19 mouse cellular contexts compared by ENCODE assay signal in genomic region chr15:101325991-101326534, GRCm38 (mm10). TPM values are rescaled to one million over a fixed set of nuclear protein-coding genes. Genes with fewer than 3 reads are reported as not detected.
DNase-seq lines count a peak whose midpoint lies in the region; ATAC-seq and TF ChIP-seq lines count a peak whose summit lies in the region.
"Had no signal": no experiment of that assay in that cellular context is flagged by ENCODE, and none has a peak within 500 bp of the region (broad histone marks: within the 10 kb centered on the region; RNA-seq: fewer than 3 reads in every experiment).

No protein-coding gene starts in this region.

- peaks cover 33% of the 10 kb centered on the region for H3K4me1 ChIP-seq in lung, embryonic 15.5 days
- H3K4me1 ChIP-seq in liver, postnatal 0 days (ENCODE audit: insufficient read depth) = no peaks in the 10 kb centered on the region
- H3K4me1 ChIP-seq in forebrain, embryonic 10.5 days = peaks cover 18% of the 10 kb centered on the region
- H3K4me1 ChIP-seq: forebrain, embryonic 15.5 days had no signal

- H3K9ac ChIP-seq in lung, embryonic 15.5 days = no peak overlapping the region
- H3K9ac ChIP-seq in liver, postnatal 0 days (replicated peaks) = no peak overlapping the region
- H3K9ac ChIP-seq: forebrain, embryonic 15.5 days; hindbrain, embryonic 14.5 days; liver, embryonic 14.5 days had no signal

- no peaks in the 10 kb centered on the region for H3K36me3 ChIP-seq in lung, embryonic 15.5 days
- H3K36me3 ChIP-seq in liver, postnatal 0 days (replicated peaks; ENCODE audit: insufficient read depth, low read length) = no peaks in the 10 kb centered on the region
- H3K36me3 ChIP-seq in forebrain, embryonic 10.5 days (replicated peaks) = no peaks in the 10 kb centered on the region
- H3K36me3 ChIP-seq: forebrain, embryonic 15.5 days had no signal

- WGBS in lung, embryonic 15.5 days = 45% methylated on average over 10 of the region's 10 CpGs
- WGBS in liver, postnatal 0 days (ENCODE audit: insufficient replicate concordance) = 33% methylated on average over 10 of the region's 10 CpGs
- WGBS in forebrain, embryonic 10.5 days = 39% methylated on average over 10 of the region's 10 CpGs

- DNase-seq in embryo, embryonic 10 days (ENCODE audit: low spot score) = peak; percentile 29
- DNase-seq in embryo, embryonic 9.5 days (ENCODE audit: extremely low spot score) = no peak
- DNase-seq in lung, postnatal 36 days = no peak
- DNase-seq in R1 (ENCODE audit: low read depth, low spot score) = peak; percentile 97
- DNase-seq in liver, postnatal 0 days = peak; percentile 50
- DNase-seq in forebrain, embryonic 10.5 days (ENCODE audit: extremely low spot score, low spot score) = no peak
- DNase-seq in left cerebral cortex, adult 18-20 months (ENCODE audit: low spot score in 2 of 2) = no peak
- DNase-seq: adrenal gland, postnatal 10 days; cerebellum, postnatal 36 days; gastrocnemius, postnatal 14 days; kidney, adult 8-10 months; kidney, postnatal 4 days; retina, postnatal 1 day had no signal

- 0 out of 2 replicates have a peak overlapping the region, but pooled peaks have one; percentile 16 for H3K27ac ChIP-seq in lung, embryonic 15.5 days
- H3K27ac ChIP-seq in liver, postnatal 0 days (ENCODE audit: low read depth) = no peak overlapping the region
- H3K27ac ChIP-seq in forebrain, embryonic 10.5 days = no peak overlapping the region
- H3K27ac ChIP-seq: forebrain, embryonic 15.5 days; hindbrain, embryonic 14.5 days; liver, embryonic 14.5 days had no signal

- H3K9me3 ChIP-seq in lung, embryonic 15.5 days = no peaks in the 10 kb centered on the region
- H3K9me3 ChIP-seq in liver, postnatal 0 days (ENCODE audit: low read length) = no peaks in the 10 kb centered on the region
- H3K9me3 ChIP-seq in forebrain, embryonic 10.5 days = peaks cover 4% of the 10 kb centered on the region; the same call in 1 of the 2 replicates
- H3K9me3 ChIP-seq: forebrain, embryonic 15.5 days had no signal

- no peak overlapping the region for H3K4me3 ChIP-seq in lung, embryonic 15.5 days
- H3K4me3 ChIP-seq in liver, postnatal 0 days (ENCODE audit: low read depth, low read length) = no peak overlapping the region
- H3K4me3 ChIP-seq in forebrain, embryonic 10.5 days = no peak overlapping the region
- H3K4me3 ChIP-seq: forebrain, embryonic 15.5 days had no signal

- no peak overlapping the region for H3K4me2 ChIP-seq in lung, embryonic 15.5 days
- no peak overlapping the region for H3K4me2 ChIP-seq in liver, postnatal 0 days (ENCODE audit: low read depth, low read length)
- H3K4me2 ChIP-seq: forebrain, embryonic 15.5 days; hindbrain, embryonic 14.5 days had no signal

- H3K27me3 ChIP-seq in lung, embryonic 15.5 days = no peaks in the 10 kb centered on the region
- H3K27me3 ChIP-seq in liver, postnatal 0 days (ENCODE audit: insufficient read depth, low read length) = 0 out of 2 replicates have a peak, but pooled peaks cover 2% of the 10 kb centered on the region
- H3K27me3 ChIP-seq in forebrain, embryonic 10.5 days (ENCODE audit: poor library complexity, severe bottlenecking) = no peaks in the 10 kb centered on the region
- H3K27me3 ChIP-seq: forebrain, embryonic 15.5 days; Patski had no signal

- TF ChIP-seq EP300 in liver, postnatal 0 days (IDR thresholded peaks at IDR 0.05; ENCODE audit: low read depth) = no peak

- TF ChIP-seq CTCF in liver, postnatal 0 days (IDR thresholded peaks at IDR 0.05; ENCODE audit: low read depth) = no peak

- no peak for ATAC-seq in lung, embryonic 15.5 days (ENCODE audit: borderline replicate concordance, extremely low read depth, low FRiP score, low TSS enrichment)
- ATAC-seq in liver, postnatal 0 days = peak; percentile 35
- ATAC-seq: forebrain, embryonic 15.5 days; Patski had no signal

RNA-seq across cellular contexts. Expression of gene 6030408B16Rik, which starts 33.1 kb away (rescaled TPM):
- polyA plus RNA-seq in lung, embryonic 15.5 days (2015; fragmentation: Nextera tagmentation; extraction: Ambion mirVana) = 48.1 and 50.0 TPM in 2 replicates
- polyA plus RNA-seq in liver, postnatal 0 days (2015; fragmentation: Nextera tagmentation; extraction: Ambion mirVana) = 0.36 and 0.45 TPM in 2 replicates
- 0.07 and 0.27 TPM in 2 replicates for polyA plus RNA-seq in forebrain, embryonic 10.5 days (2016; fragmentation: Nextera tagmentation; extraction: Ambion mirVana)
- total RNA-seq in left cerebral cortex, adult 18-20 months (2021) = under 1 TPM; 0.40 to 0.42 TPM
- total RNA-seq: megakaryocyte, adult 5-6 weeks had no signal
- polyA plus RNA-seq: Patski had no signal

RNA-seq across cellular contexts. Expression of gene Atg101, which starts 42.0 kb away (rescaled TPM):
- 74.5 and 76.8 TPM in 2 replicates for polyA plus RNA-seq in lung, embryonic 15.5 days (2015; fragmentation: Nextera tagmentation; extraction: Ambion mirVana)
- polyA plus RNA-seq in liver, postnatal 0 days (2015; fragmentation: Nextera tagmentation; extraction: Ambion mirVana) = 33.8 and 34.4 TPM in 2 replicates
- polyA plus RNA-seq in forebrain, embryonic 10.5 days (2016; fragmentation: Nextera tagmentation; extraction: Ambion mirVana) = 77.2 and 77.8 TPM in 2 replicates
- 10 to 100 TPM; 45.5 to 53.6 TPM for total RNA-seq in left cerebral cortex, adult 18-20 months (2021)

RNA-seq across cellular contexts. Expression of gene Krt80, which starts 43.9 kb away (rescaled TPM):
- polyA plus RNA-seq in lung, embryonic 15.5 days (2015; fragmentation: Nextera tagmentation; extraction: Ambion mirVana) = 1.7 and 2.0 TPM in 2 replicates
- polyA plus RNA-seq in liver, postnatal 0 days (2015; fragmentation: Nextera tagmentation; extraction: Ambion mirVana) = 0.31 and 0.38 TPM in 2 replicates
- polyA plus RNA-seq in forebrain, embryonic 10.5 days (2016; fragmentation: Nextera tagmentation; extraction: Ambion mirVana) = 0.07 TPM in 1 of 2 replicates, not detected in the other
- total RNA-seq in left cerebral cortex, adult 18-20 months (2021) = 1 to 10 TPM; 2.2 to 3.3 TPM

Comparison
In these comparisons a context has a peak if more than half of its experiments do, and no peak if none do; other contexts are left out.
1. DNase-seq: peak in embryo, embryonic 10 days (single experiment), R1 (single experiment) and liver, postnatal 0 days (single experiment); none in embryo, embryonic 9.5 days (single experiment), lung, postnatal 36 days (single experiment), forebrain, embryonic 10.5 days (single experiment) and left cerebral cortex, adult 18-20 months (0 of 2).
2. RNA of gene 6030408B16Rik, which starts 33.1 kb away (polyA plus RNA-seq): 48.1 to 50.0 TPM in lung, embryonic 15.5 days; 0.36 to 0.45 TPM in liver, postnatal 0 days and 0.07 to 0.27 TPM in forebrain, embryonic 10.5 days; every median in the first group is over 10 times any median in the second.